Mouse (Mus musculus) hindbrain, postnatal 0 days (tissue): Measurements from ENCODE around the gene Ildr1. TPM values are rescaled to one million over a fixed set of nuclear protein-coding genes. Genes with fewer than 3 reads are reported as not detected.

Experiments used
- ATAC-seq: fragments of 200-750 bp; cut with Nextera tagmentation; 2 replicates; pipeline ENCODE4 v1.8.0; 2017; ENCODE audit warnings: mild to moderate bottlenecking, moderate TSS enrichment, moderate library complexity
- DNase-seq: peaks from one replicate; pipeline ENCODE4 v3.0.0-alpha.2; 2015; ENCODE audit warnings: low spot score
- H3K27ac ChIP-seq: fragments of 300-500 bp; sonication (generic); 2 replicates; pipeline ENCODE4 v1.5.1; 2014; ENCODE audit warnings: mild to moderate bottlenecking
- H3K27me3 ChIP-seq: fragments of 300-500 bp; sonication (generic); 2 replicates; pipeline ENCODE4 v1.6.1; 2014; ENCODE audit warnings: low read length, mixed read lengths; ENCODE audit not compliant: insufficient read depth
- H3K36me3 ChIP-seq: fragments of 300-500 bp; sonication (generic); 2 replicates; pipeline ENCODE4 v1.6.1; 2014; ENCODE audit warnings: low read length, mixed read lengths; ENCODE audit not compliant: insufficient read depth
- H3K4me1 ChIP-seq: fragments of 300-500 bp; sonication (generic); 2 replicates; pipeline ENCODE4 v1.6.1; 2014; ENCODE audit warnings: antibody characterized with exemption, low read length, mixed read lengths; ENCODE audit not compliant: insufficient read depth
- H3K4me2 ChIP-seq: fragments of 300-500 bp; sonication (generic); 2 replicates; pipeline ENCODE4 v1.6.1; 2014; ENCODE audit warnings: low read depth, mild to moderate bottlenecking, low read length, moderate library complexity, mixed read lengths
- H3K4me3 ChIP-seq: fragments of 300-500 bp; sonication (generic); 2 replicates; pipeline ENCODE4 v1.5.1; 2014; ENCODE audit warnings: low read length
- H3K9ac ChIP-seq: fragments of 300-500 bp; sonication (generic); replicated peaks from 2 replicates; pipeline ENCODE4 v1.6.1; 2014; ENCODE audit warnings: mild to moderate bottlenecking, low read length, moderate library complexity, mixed read lengths
- H3K9me3 ChIP-seq: fragments of 300-500 bp; sonication (generic); 2 replicates; pipeline ENCODE4 v1.6.1; 2016; ENCODE audit warnings: low read length, mixed read lengths
- CTCF ChIP-seq: IDR thresholded peaks from 2 replicates; pipeline ENCODE4 v1.5.1; 2016; ENCODE audit warnings: antibody characterized with exemption, control low read depth, low read depth
- WGBS: fragments of 180-500 bp; shearing (Covaris S2); extraction: QIAGEN DNeasy Blood & Tissue Kit; methylation state at CpG from one replicate; pipeline ENCODE4 v1.1.7; 2014; 5-methylcytosine and 5-hydroxymethylcytosine counted together
- polyA plus RNA-seq: library from polyadenylated mRNA; unstranded; fragments of >200 nt; fragmentation: Nextera tagmentation; extraction: Ambion mirVana; gene quantifications from 2 replicates; pipeline ENCODE4 v1.2.1, GENCODE M21; 2015
- total RNA-seq: library from RNA; depleted of rRNA; stranded (reverse); fragments of >200 nt; gene quantifications from 2 replicates; pipeline ENCODE4 v1.2.3, GENCODE M21; 2014; rRNA removed

Ildr1 gene
- total and polyA plus RNA-seq, 2 experiments from 2014 or later, result 1.1 to 1.2 TPM

DNA sequence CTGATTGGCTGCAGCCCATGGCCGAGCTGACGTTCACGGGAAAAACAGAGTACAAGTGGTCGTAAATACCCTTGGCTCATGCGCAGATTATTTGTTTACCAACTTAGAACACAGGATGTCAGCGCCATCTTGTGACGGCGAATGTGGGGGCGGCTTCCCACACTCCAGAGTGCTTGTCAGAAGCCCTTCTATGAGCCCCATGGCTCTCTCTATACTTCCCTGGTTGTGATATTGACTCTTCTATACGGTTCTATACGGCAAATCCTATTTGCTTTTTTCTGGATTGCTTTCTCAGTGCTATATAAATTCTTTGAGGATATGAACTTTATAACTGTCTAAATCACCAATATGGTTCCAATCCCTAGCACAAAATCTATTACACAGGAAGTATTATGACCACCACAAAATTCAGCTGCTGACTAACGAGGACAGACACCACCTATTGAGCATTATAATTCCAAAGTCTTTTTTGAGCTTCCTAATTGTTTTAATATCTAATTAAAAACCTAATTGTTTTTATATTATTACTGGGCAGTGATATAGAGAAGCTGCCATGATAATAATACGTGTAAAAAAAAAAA is 76.5 kb downstream of the Ildr1 start:
- ATAC-seq (no peak), DNase-seq (no peak)
- WGBS, result 76% methylated on average over 8 of the region's 13 CpGs
- no peaks in the 10 kb centered on the region for H3K4me1 ChIP-seq
- no peaks in the 10 kb centered on the region for H3K27me3 ChIP-seq
- H3K36me3 ChIP-seq, result no peaks in the 10 kb centered on the region
- TF ChIP-seq CTCF, result no peak
- H3K4me3 ChIP-seq, result no peak overlapping the region
- no peak overlapping the region for H3K9ac ChIP-seq
- no peaks in the 10 kb centered on the region for H3K9me3 ChIP-seq
- H3K4me2 ChIP-seq, result no peak overlapping the region
- H3K27ac ChIP-seq, result no peak overlapping the region; the same call in 1 of the 2 replicates

DNA sequence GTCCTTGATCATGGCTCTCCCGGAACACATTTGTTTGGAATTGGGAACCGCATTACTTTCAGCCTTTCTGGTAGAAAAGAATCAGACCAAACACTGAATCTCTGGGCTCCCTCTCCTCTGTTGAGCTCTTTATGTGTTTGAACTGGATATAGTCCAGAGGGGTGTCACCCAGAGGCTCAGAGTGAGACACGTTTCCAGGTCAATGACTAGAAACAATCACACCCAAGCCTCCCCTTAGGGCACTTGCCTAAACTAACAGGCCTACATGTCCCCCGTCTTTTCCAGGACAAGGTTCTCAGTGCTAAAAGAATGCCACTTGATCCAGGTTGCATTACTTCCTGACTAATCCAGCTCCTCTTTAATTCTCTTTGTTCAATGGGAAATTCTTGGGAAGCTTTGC is 77.1 kb downstream of the Ildr1 start:
- Histone ChIP-seq H3K27ac (no peak overlapping the region; the same call in 1 of the 2 replicates), H3K9ac (no peak overlapping the region), H3K27me3 (no peaks in the 10 kb centered on the region), H3K4me2 (no peak overlapping the region), H3K4me3 (no peak overlapping the region), H3K4me1 (no peaks in the 10 kb centered on the region), H3K9me3 (no peaks in the 10 kb centered on the region), H3K36me3 (no peaks in the 10 kb centered on the region)
- ATAC-seq (peak; percentile 66; the same call in 1 of the 2 replicates), DNase-seq (peak; percentile 47)
- 42% methylated on average over 4 of the region's 4 CpGs for WGBS
- no peak for TF ChIP-seq CTCF

DNA sequence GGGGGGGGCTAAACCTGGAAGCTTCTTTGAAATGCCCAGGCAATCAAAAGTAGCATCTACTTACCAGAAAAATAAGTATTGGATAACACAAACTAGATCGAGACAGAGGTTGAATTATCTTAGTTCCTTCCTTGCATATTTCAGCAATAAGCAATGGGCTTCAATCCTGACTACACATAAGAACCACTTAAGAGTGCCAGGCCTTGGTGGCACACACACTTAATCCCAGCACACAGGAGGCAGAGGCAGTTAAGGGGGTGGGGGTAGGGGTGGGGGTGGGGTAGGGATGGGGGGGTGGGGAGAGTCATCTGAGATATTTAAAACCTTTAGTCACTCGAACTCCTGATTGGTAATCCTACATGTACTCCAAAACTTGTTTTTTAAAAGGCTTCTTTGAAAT is 77.5 kb downstream of the Ildr1 start:
- H3K27me3 ChIP-seq, result no peaks in the 10 kb centered on the region
- no peak overlapping the region for H3K4me2 ChIP-seq
- TF ChIP-seq CTCF, result no peak
- no peak overlapping the region for H3K9ac ChIP-seq
- H3K36me3 ChIP-seq, result no peaks in the 10 kb centered on the region
- ATAC-seq (no peak), DNase-seq (no peak)
- no peak overlapping the region; the same call in 1 of the 2 replicates for H3K27ac ChIP-seq
- WGBS, result 80% methylated on average over 2 of the region's 2 CpGs
- H3K9me3 ChIP-seq, result no peaks in the 10 kb centered on the region
- no peak overlapping the region for H3K4me3 ChIP-seq
- no peaks in the 10 kb centered on the region for H3K4me1 ChIP-seq

DNA sequence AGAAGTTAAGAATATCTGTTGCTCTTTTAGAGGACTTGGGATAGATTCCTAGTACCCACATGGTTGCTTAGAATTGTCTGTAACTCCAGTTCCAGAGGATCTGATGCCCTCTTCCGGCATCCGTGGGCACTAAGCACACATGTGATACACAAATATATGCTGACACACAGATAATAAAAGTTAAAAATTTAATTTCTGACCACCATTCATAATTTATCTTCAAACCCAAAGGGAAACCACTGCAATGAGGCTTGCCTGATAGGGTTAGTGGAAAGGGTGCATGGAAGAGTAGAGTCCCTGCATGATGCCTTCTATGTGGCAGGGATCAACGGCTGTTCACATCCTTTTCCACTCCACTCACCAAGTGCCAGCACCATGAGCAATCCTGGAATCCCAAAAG is 77.9 kb downstream of the Ildr1 start:
- no peaks in the 10 kb centered on the region for H3K4me1 ChIP-seq
- H3K9ac ChIP-seq, result no peak overlapping the region
- no peak for ATAC-seq
- no peak overlapping the region for H3K4me3 ChIP-seq
- H3K27me3 ChIP-seq, result no peaks in the 10 kb centered on the region
- no peaks in the 10 kb centered on the region for H3K9me3 ChIP-seq
- H3K27ac ChIP-seq, result no peak overlapping the region
- DNase-seq, result no peak
- no peak overlapping the region for H3K4me2 ChIP-seq
- no peak for TF ChIP-seq CTCF
- no peaks in the 10 kb centered on the region for H3K36me3 ChIP-seq
- WGBS, result 93% methylated on average over 3 of the region's 3 CpGs

DNA sequence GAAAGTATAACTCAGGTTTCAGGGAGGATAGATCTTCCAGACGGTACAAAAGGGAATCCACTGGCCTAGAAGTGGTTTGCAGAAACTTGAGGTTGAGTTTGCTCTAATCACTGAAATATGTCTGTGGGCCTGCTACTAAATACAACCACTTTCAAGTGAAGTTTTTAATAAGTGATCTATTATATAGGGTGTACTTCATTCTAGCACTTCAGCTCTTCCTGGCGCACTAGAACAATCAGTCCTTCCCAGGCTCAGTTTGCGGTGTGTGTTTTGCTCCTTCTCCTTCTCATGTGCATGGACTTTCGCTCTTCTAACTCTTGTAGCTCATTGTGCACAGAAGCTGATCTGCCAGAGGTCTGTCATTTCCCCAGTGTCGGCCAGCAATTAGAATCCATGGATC is 79.2 kb downstream of the Ildr1 start:
- no peak overlapping the region for H3K9ac ChIP-seq
- DNase-seq, result no peak
- H3K36me3 ChIP-seq, result no peaks in the 10 kb centered on the region
- H3K4me3 ChIP-seq, result no peak overlapping the region
- no peak overlapping the region for H3K4me2 ChIP-seq
- ATAC-seq, result no peak
- WGBS, result 92% methylated on average over 5 of the region's 5 CpGs
- H3K27ac ChIP-seq, result no peak overlapping the region
- no peaks in the 10 kb centered on the region for H3K4me1 ChIP-seq
- TF ChIP-seq CTCF, result no peak
- H3K27me3 ChIP-seq, result no peaks in the 10 kb centered on the region
- no peaks in the 10 kb centered on the region for H3K9me3 ChIP-seq

DNA sequence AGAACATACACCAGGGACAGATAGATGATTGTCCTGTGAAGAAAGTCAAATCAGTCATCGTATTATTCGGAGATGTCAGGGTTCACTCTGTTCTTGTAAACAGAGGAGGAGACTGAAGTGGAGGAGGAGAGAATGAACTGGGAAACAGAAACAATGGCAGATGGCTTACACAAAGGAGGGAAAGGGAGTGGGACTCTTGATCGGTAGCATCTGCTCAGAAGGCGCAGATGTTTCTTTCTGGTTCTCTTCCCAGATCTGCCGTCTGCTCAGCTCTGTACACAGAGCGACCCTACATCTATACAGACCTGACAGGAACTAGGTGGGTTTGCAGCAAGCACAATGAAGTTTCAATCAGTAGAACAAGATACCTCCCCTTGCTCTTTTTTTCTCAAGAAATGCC is 81.9 kb downstream of the Ildr1 start:
- no peaks in the 10 kb centered on the region for H3K27me3 ChIP-seq
- no peak overlapping the region for H3K9ac ChIP-seq
- WGBS, result 57% methylated on average over 6 of the region's 6 CpGs
- no peaks in the 10 kb centered on the region for H3K36me3 ChIP-seq
- H3K4me3 ChIP-seq, result no peak overlapping the region
- no peaks in the 10 kb centered on the region for H3K9me3 ChIP-seq
- TF ChIP-seq CTCF, result no peak
- H3K4me1 ChIP-seq, result no peaks in the 10 kb centered on the region
- H3K4me2 ChIP-seq, result no peak overlapping the region
- ATAC-seq (peak; percentile 90), DNase-seq (peak; percentile 65)
- H3K27ac ChIP-seq, result no peak overlapping the region

Other genes with a start within 250 kb of the Ildr1 start
- gene Stfa3, start 238.6 kb upstream of the Ildr1 start, total RNA-seq, result not detected in 2 replicates
- gene Stfa3, start 238.6 kb upstream of the Ildr1 start, polyA plus RNA-seq, result not detected in 2 replicates
- gene Casr, start 131.8 kb upstream of the Ildr1 start, total RNA-seq, result 0.72 and 1.9 TPM in 2 replicates
- gene Casr, start 131.8 kb upstream of the Ildr1 start, polyA plus RNA-seq, result 0.13 and 0.24 TPM in 2 replicates
- 0.58 and 1.2 TPM in 2 replicates for gene Cd86, start 27.9 kb upstream of the Ildr1 start, total RNA-seq
- 1.9 and 2.1 TPM in 2 replicates for gene Cd86, start 27.9 kb upstream of the Ildr1 start, polyA plus RNA-seq
- gene Slc15a2, start 91.0 kb downstream of the Ildr1 start, total RNA-seq, result 30.3 and 58.7 TPM in 2 replicates
- 25.5 and 31.7 TPM in 2 replicates for gene Slc15a2, start 91.0 kb downstream of the Ildr1 start, polyA plus RNA-seq
- 17.3 and 23.0 TPM in 2 replicates for gene Iqcb1, start 134.4 kb downstream of the Ildr1 start, total RNA-seq
- gene Iqcb1, start 134.4 kb downstream of the Ildr1 start, polyA plus RNA-seq, result 55.6 and 65.5 TPM in 2 replicates
- 0.16 TPM in 1 of 2 replicates, not detected in the other for gene Eaf2, start 181.0 kb downstream of the Ildr1 start, total RNA-seq
- 1.2 and 1.4 TPM in 2 replicates for gene Eaf2, start 181.0 kb downstream of the Ildr1 start, polyA plus RNA-seq
- gene Golgb1, start 181.2 kb downstream of the Ildr1 start, total RNA-seq, result 36.3 and 53.2 TPM in 2 replicates
- gene Golgb1, start 181.2 kb downstream of the Ildr1 start, polyA plus RNA-seq, result 90.5 and 104 TPM in 2 replicates
- 0.78 and 1.7 TPM in 2 replicates for gene Hcls1, start 241.0 kb downstream of the Ildr1 start, total RNA-seq
- gene Hcls1, start 241.0 kb downstream of the Ildr1 start, polyA plus RNA-seq, result 2.1 and 2.2 TPM in 2 replicates